Mouse (Mus musculus): ENCODE results near the gene Prr13.

DNA sequence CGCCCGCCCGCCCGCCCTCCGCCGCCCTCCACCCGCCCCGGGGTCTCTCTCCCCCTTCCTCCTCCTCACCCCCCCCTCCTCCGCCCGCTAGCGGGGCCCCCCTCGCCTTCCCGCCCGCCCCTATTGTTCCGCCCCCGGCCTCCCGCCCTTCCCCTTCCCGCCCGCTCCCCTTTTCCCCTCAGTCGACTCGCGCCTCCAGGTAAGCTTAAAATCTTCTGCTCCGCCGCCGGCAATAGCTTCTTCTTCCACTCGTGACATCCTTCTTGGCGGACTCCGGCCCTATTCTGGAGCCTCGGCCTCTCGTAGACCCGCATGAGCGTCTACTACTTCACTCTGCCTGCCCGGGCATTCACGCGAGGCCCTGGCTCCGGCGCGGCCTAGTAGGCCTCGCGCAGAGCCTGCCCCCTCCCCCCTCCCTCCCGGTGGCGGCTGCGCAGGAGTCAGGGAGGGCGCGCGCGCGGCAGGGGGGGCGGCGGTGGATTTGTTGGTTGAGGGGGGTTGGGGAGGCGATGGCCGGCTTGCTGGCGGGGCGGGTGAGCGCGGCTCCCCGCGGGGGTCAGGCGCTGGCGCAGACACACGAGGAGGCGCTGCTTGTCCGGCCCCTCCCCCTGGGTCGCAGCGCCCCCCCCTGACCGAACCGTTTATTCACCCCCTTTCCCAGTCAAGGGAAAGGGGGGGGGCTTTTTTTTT lies 11.9 kb downstream of the Prr13 start:
- TF ChIP-seq CTCF (IDR thresholded peaks at IDR 0.05; ENCODE audit: insufficient read depth, low read length) (no peak), POLR2A (IDR thresholded peaks at IDR 0.05; ENCODE audit: borderline replicate concordance, extremely low read depth, low read depth, low read length) (peak; percentile 39; the same call in 1 of the 2 replicates)

All from lung, adult 2 months (tissue).